Mouse (Mus musculus) forebrain, embryonic 15.5 days (tissue): Measurements from ENCODE around the gene Parm1. TPM values are rescaled to one million over a fixed set of nuclear protein-coding genes. Genes with fewer than 3 reads are reported as not detected.

Experiments
- ATAC-seq: fragments of 200-750 bp; cut with Nextera tagmentation; replicated peaks from 2 replicates; pipeline ENCODE4 v1.8.0; 2017; ENCODE audit warnings: mild to moderate bottlenecking, moderate TSS enrichment, moderate library complexity
- H3K27ac ChIP-seq: fragments of 300-500 bp; sonication (generic); replicated peaks from 2 replicates; pipeline ENCODE4 v1.5.1; 2015; ENCODE audit warnings: mild to moderate bottlenecking, inconsistent platforms
- H3K27me3 ChIP-seq: fragments of 300-500 bp; sonication (generic); 2 replicates; pipeline ENCODE4 v1.6.1; 2015; ENCODE audit warnings: inconsistent platforms
- H3K36me3 ChIP-seq: fragments of 300-500 bp; sonication (generic); 2 replicates; pipeline ENCODE4 v1.6.1; 2015; ENCODE audit warnings: mild to moderate bottlenecking, inconsistent platforms
- H3K4me1 ChIP-seq: fragments of 300-500 bp; sonication (generic); 2 replicates; pipeline ENCODE4 v1.6.1; 2015; ENCODE audit warnings: inconsistent platforms
- H3K4me2 ChIP-seq: fragments of 300-500 bp; sonication (generic); replicated peaks from 2 replicates; pipeline ENCODE4 v1.6.1; 2015; ENCODE audit warnings: mild to moderate bottlenecking, inconsistent platforms
- H3K4me3 ChIP-seq: fragments of 300-500 bp; sonication (generic); 2 replicates; pipeline ENCODE4 v1.5.1; 2015; ENCODE audit warnings: mild to moderate bottlenecking, inconsistent platforms
- H3K9ac ChIP-seq: fragments of 300-500 bp; sonication (generic); replicated peaks from 2 replicates; pipeline ENCODE4 v1.6.1; 2015; ENCODE audit warnings: mild to moderate bottlenecking, inconsistent platforms
- H3K9me3 ChIP-seq: fragments of 300-500 bp; sonication (generic); 2 replicates; pipeline ENCODE4 v1.6.1; 2016; ENCODE audit warnings: inconsistent platforms
- WGBS: fragments of 180-500 bp; shearing (Covaris S2); methylation state at CpG from one replicate; pipeline ENCODE4 v1.1.7; 2015; ENCODE audit warnings: mixed read lengths; 5-methylcytosine and 5-hydroxymethylcytosine counted together
- polyA plus RNA-seq: library from polyadenylated mRNA; unstranded; fragments of >200 nt; fragmentation: Nextera tagmentation; extraction: Ambion mirVana; gene quantifications from 2 replicates; pipeline ENCODE4 v1.2.1, GENCODE M21; 2015

The Parm1 gene
- polyA plus RNA-seq = 3.3 and 3.5 TPM in 2 replicates

DNA sequence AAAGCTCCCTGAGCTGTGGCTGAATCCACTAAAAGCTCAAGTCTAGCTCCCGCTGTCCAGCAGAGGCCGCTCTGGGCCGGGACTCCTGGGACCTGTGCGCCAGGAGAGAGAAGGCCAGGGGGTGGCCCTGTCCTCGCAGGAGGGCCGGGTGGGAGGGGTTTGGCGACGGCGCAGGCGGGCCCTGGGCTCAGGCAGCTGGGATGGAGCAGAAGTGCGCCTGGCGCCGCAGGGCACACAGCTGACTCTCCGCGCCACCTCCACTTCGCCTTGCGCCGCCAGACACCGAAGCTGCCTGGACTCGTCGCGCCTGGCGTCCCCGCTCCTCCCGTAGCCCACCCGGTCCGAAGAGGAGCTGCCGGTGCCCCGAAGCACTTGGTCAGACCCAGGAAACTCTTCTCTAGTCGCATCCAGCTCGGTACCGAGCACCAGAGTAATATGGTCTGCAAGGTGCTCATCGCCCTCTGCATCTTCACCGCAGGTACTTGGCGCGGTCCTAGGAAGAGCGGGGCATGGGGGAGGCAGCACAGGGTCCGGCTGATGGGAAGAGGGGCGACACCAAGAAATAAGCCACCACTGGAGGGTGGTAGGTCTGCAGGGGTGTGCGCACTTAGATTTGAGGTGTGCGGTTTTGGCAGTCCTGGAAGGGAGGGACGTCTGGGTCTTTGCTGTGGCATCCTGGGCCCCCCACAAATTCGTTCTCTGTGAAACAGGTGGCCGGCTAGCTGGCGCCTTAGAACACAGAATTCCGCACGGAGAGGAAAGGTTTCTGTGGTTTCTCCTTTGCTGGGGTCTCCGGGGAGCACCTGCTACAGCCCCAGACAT lies at the start of gene Parm1:
TSS of gene Parm1 (plus strand) at position 136 of the 822 bp plus-strand sequence.
- H3K9ac ChIP-seq = peak within 1 kb of the TSS; percentile 50
- under 1% methylated on average over 47 of the region's 48 CpGs for WGBS
- H3K9me3 ChIP-seq = no peaks in the 10 kb centered on the region
- peak; percentile 98 for ATAC-seq
- H3K4me2 ChIP-seq = peak within 1 kb of the TSS; percentile 96
- H3K27me3 ChIP-seq = no peaks in the 10 kb centered on the region
- H3K4me3 ChIP-seq = peak within 1 kb of the TSS; percentile 49
- H3K4me1 ChIP-seq = peaks cover 26% of the 10 kb centered on the region
- H3K27ac ChIP-seq = no peak within 1 kb of the TSS
- no peaks in the 10 kb centered on the region for H3K36me3 ChIP-seq

GRCm38 (mm10) chr5:91475241-91475640 lies 42.2 kb upstream of the Parm1 start:
- 91% methylated on average over 7 of the region's 7 CpGs for WGBS
- Histone ChIP-seq H3K27ac (no peak overlapping the region), H3K4me2 (no peak overlapping the region), H3K36me3 (no peaks in the 10 kb centered on the region), H3K4me1 (no peaks in the 10 kb centered on the region), H3K27me3 (no peaks in the 10 kb centered on the region), H3K4me3 (no peak overlapping the region), H3K9ac (no peak overlapping the region), H3K9me3 (no peaks in the 10 kb centered on the region)
- ATAC-seq = no peak

- no peak for ATAC-seq
- Histone ChIP-seq H3K9me3 (no peaks in the 10 kb centered on the region), H3K4me3 (no peak overlapping the region), H3K4me1 (no peaks in the 10 kb centered on the region), H3K4me2 (no peak overlapping the region), H3K36me3 (no peaks in the 10 kb centered on the region), H3K9ac (no peak overlapping the region), H3K27me3 (no peaks in the 10 kb centered on the region), H3K27ac (no peak overlapping the region)
- 89% methylated on average over 7 of the region's 7 CpGs for WGBS
Measured at GRCm38 (mm10) chr5:91476863-91477262, 40.6 kb upstream of the Parm1 start.

DNA sequence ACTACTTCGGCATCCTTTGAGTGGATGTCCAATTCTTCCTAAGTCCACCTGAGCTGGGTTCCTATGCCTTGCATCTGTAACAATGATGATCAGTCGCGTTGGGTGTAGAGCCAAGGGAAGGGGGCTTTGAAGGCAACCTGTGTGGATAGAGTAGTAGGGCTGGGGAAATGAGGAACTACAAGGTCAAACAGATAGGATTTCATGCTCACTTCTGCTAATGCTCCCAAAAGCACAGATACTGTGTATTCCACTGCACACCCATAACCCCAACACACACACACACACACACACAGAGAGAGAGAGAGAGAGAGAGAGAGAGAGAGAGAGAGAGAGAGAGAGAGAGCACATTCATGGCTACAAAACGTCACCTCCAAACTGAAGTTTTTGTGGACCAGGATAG lies 38.7 kb upstream of the Parm1 start:
- Histone ChIP-seq H3K4me2 (no peak overlapping the region), H3K27ac (no peak overlapping the region), H3K4me3 (no peak overlapping the region), H3K9ac (no peak overlapping the region), H3K4me1 (no peaks in the 10 kb centered on the region), H3K27me3 (no peaks in the 10 kb centered on the region), H3K36me3 (no peaks in the 10 kb centered on the region), H3K9me3 (no peaks in the 10 kb centered on the region)
- no peak for ATAC-seq
- WGBS = 93% methylated on average over 4 of the region's 4 CpGs

DNA sequence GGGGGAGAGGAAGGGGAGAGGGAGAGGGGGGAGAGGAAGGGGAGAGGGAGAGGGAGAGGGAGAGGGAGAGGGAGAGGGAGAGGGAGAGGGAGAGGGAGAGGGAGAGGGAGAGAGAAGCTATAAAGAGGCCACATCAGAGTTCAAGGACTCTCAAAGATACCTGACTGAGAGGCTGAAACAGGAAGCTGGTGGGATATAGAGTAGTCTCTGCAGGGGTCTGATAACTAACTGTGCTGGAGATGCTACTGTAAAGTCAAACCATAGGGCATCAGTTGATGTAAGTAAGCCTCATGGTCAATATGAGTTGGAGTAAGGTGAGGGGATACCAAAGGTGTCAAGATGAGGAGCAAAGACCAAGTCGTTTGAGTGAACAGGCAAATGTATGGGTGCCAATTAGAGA lies 37.3 kb upstream of the Parm1 start:
- no peak for ATAC-seq
- Histone ChIP-seq H3K27me3 (no peaks in the 10 kb centered on the region), H3K4me3 (no peak overlapping the region), H3K4me2 (no peak overlapping the region), H3K9ac (no peak overlapping the region), H3K9me3 (no peaks in the 10 kb centered on the region), H3K36me3 (no peaks in the 10 kb centered on the region), H3K4me1 (no peaks in the 10 kb centered on the region), H3K27ac (no peak overlapping the region)
- 68% methylated on average over 1 of the region's 1 CpGs for WGBS

DNA sequence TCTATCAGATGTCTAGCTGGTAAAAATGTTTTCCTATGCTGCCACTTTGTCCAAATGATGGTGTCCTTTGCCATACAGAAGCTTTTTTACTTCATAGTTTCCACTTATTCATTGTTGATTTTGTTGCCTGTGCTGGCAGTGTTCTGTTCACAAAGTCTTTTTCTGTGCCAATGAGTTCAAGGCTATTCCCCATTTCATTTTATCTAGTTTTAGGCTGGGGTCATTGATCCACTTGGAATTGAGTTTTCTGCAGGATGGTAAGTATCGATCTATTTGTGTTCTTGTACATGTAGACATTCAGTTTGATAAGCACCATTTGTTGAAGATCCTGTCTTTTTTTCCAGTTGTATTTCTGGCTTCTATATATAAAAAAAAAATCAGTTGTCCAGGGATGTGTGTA lies 33.1 kb upstream of the Parm1 start:
- H3K4me3 ChIP-seq = no peak overlapping the region
- H3K4me2 ChIP-seq = no peak overlapping the region
- 94% methylated on average over 1 of the region's 1 CpGs for WGBS
- H3K9me3 ChIP-seq = no peaks in the 10 kb centered on the region
- ATAC-seq = no peak
- H3K36me3 ChIP-seq = no peaks in the 10 kb centered on the region
- H3K27ac ChIP-seq = no peak overlapping the region
- no peaks in the 10 kb centered on the region for H3K27me3 ChIP-seq
- no peak overlapping the region for H3K9ac ChIP-seq
- H3K4me1 ChIP-seq = no peaks in the 10 kb centered on the region

DNA sequence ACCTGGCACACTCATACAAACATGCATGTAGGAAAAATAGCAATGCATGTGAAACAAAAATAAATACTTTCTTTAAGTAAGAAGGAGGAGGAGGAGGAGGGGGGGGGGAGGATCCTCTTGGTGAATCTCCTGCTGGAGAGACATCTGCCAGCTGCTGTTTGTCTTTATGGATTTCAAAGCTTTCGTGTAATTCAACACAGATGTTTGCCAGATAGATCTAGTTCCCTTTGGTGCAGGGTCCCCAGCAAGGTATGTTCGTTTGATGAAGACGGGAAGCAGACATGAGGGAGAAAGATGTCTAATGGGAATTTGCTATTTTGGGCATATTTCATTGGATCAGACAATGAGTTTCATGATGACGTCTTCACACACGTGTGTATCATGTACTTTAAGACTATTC lies 23.0 kb upstream of the Parm1 start:
- no peaks in the 10 kb centered on the region for H3K36me3 ChIP-seq
- no peak overlapping the region for H3K4me3 ChIP-seq
- no peak overlapping the region for H3K4me2 ChIP-seq
- 81% methylated on average over 5 of the region's 5 CpGs for WGBS
- H3K9ac ChIP-seq = no peak overlapping the region
- H3K27me3 ChIP-seq = no peaks in the 10 kb centered on the region
- no peaks in the 10 kb centered on the region for H3K4me1 ChIP-seq
- H3K27ac ChIP-seq = no peak overlapping the region
- no peaks in the 10 kb centered on the region for H3K9me3 ChIP-seq
- no peak for ATAC-seq

DNA sequence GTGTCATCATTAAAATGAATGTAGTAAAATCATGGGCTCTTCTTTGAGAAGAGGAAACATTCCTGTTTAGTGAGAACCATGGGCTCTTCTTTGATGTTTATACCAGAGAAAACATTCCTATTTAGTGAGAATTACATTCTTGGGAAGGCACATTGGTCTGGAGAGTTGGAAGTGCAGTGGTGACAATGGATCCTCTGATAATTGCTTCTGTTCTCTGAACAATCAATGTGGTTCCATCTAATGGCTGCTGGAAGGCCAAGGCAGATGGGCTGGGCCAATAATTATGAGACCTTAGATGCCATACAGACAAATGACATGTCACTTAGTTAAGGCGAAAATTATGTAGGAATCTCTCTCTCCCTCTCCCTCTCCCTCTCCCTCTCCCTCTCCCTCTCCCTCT lies 16.1 kb upstream of the Parm1 start:
- no peaks in the 10 kb centered on the region for H3K4me1 ChIP-seq
- H3K36me3 ChIP-seq = no peaks in the 10 kb centered on the region
- ATAC-seq = no peak
- H3K4me2 ChIP-seq = no peak overlapping the region
- H3K9ac ChIP-seq = no peak overlapping the region
- H3K27ac ChIP-seq = no peak overlapping the region
- H3K27me3 ChIP-seq = no peaks in the 10 kb centered on the region
- WGBS = 91% methylated on average over 1 of the region's 1 CpGs
- no peaks in the 10 kb centered on the region for H3K9me3 ChIP-seq
- no peak overlapping the region for H3K4me3 ChIP-seq

GRCm38 (mm10) chr5:91502366-91502765 lies 15.0 kb upstream of the Parm1 start:
- no peak overlapping the region for H3K4me2 ChIP-seq
- no peak for ATAC-seq
- no peak overlapping the region for H3K27ac ChIP-seq
- no peaks in the 10 kb centered on the region for H3K36me3 ChIP-seq
- H3K27me3 ChIP-seq = no peaks in the 10 kb centered on the region
- WGBS = 90% methylated on average over 2 of the region's 2 CpGs
- H3K9ac ChIP-seq = no peak overlapping the region
- no peak overlapping the region for H3K4me3 ChIP-seq
- no peaks in the 10 kb centered on the region for H3K4me1 ChIP-seq
- H3K9me3 ChIP-seq = no peaks in the 10 kb centered on the region

GRCm38 (mm10) chr5:91504320-91504922 lies 13.0 kb upstream of the Parm1 start:
- no peak overlapping the region for H3K4me3 ChIP-seq
- 60% methylated on average over 5 of the region's 5 CpGs for WGBS
- H3K36me3 ChIP-seq = no peaks in the 10 kb centered on the region
- no peaks in the 10 kb centered on the region for H3K9me3 ChIP-seq
- no peak overlapping the region for H3K27ac ChIP-seq
- no peak overlapping the region for H3K9ac ChIP-seq
- H3K4me1 ChIP-seq = no peaks in the 10 kb centered on the region
- H3K4me2 ChIP-seq = no peak overlapping the region
- ATAC-seq = no peak
- no peaks in the 10 kb centered on the region for H3K27me3 ChIP-seq

- H3K27me3 ChIP-seq = no peaks in the 10 kb centered on the region
- H3K36me3 ChIP-seq = no peaks in the 10 kb centered on the region
- H3K4me3 ChIP-seq = peak overlapping the region; percentile 49
- H3K9ac ChIP-seq = no peak overlapping the region
- WGBS = 21% methylated on average over 6 of the region's 6 CpGs
- peaks cover 26% of the 10 kb centered on the region for H3K4me1 ChIP-seq
- ATAC-seq = no peak
- H3K4me2 ChIP-seq = peak overlapping the region; percentile 96
- no peaks in the 10 kb centered on the region for H3K9me3 ChIP-seq
- H3K27ac ChIP-seq = no peak overlapping the region
Measured at GRCm38 (mm10) chr5:91517077-91517476, 338 bp upstream of the Parm1 start.

GRCm38 (mm10) chr5:91518302-91518790 lies 931 bp downstream of the Parm1 start:
- Histone ChIP-seq H3K9me3 (no peaks in the 10 kb centered on the region), H3K4me1 (peaks cover 26% of the 10 kb centered on the region), H3K4me3 (peak overlapping the region; percentile 49), H3K27ac (no peak overlapping the region), H3K36me3 (no peaks in the 10 kb centered on the region), H3K27me3 (no peaks in the 10 kb centered on the region), H3K9ac (peak overlapping the region; percentile 50), H3K4me2 (peak overlapping the region; percentile 96)
- 1% methylated on average over 16 of the region's 16 CpGs for WGBS
- no peak for ATAC-seq
